ENCODE assay signal across 12 mouse cellular contexts in the genomic region with DNA sequence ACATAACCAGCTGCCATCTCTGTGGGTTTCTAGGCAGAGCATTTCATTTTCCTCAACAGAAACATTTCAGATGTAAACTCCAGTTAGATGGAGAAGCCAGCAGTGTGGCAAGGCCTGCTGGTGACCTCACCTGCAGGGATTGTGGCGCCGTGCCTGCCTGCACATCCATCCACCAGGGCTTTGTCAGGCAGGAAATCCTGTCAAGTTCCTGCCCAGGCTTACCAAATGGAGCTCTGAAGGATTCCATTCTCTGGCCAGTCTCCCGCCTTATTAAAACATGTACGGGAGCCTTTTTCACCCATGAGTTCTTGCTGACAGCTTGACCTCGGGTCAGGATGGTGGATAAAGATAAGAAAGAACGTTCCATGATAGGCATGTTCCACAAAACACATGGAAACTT. TPM values are rescaled to one million over a fixed set of nuclear protein-coding genes. Genes with fewer than 3 reads are reported as not detected.
DNase-seq lines count a peak whose midpoint lies in the region; ATAC-seq and TF ChIP-seq lines count a peak whose summit lies in the region.
"Had no signal": no experiment of that assay in that cellular context is flagged by ENCODE, and none has a peak within 500 bp of the region (broad histone marks: within the 10 kb centered on the region; RNA-seq: fewer than 3 reads in every experiment).

No protein-coding gene starts in this region.

- H3K4me1 ChIP-seq in heart, embryonic 13.5 days = peaks cover 9% of the 10 kb centered on the region
- H3K4me1 ChIP-seq in kidney, embryonic 14.5 days (ENCODE audit: control insufficient read depth, insufficient read depth, low read length) = 0 out of 2 replicates have a peak, but pooled peaks cover 3% of the 10 kb centered on the region
- no peaks in the 10 kb centered on the region for H3K4me1 ChIP-seq in hindbrain, embryonic 11.5 days (replicated peaks; ENCODE audit: control insufficient read depth, insufficient read depth, low read length)
- H3K4me1 ChIP-seq in hindbrain, postnatal 0 days (ENCODE audit: insufficient read depth, low read length) = no peaks in the 10 kb centered on the region

- no peaks in the 10 kb centered on the region for H3K36me3 ChIP-seq in heart, embryonic 13.5 days
- no peaks in the 10 kb centered on the region for H3K36me3 ChIP-seq in kidney, embryonic 14.5 days (ENCODE audit: control insufficient read depth, insufficient read depth, low read length)
- H3K36me3 ChIP-seq in hindbrain, embryonic 11.5 days (ENCODE audit: control insufficient read depth, insufficient read depth, low read length) = no peaks in the 10 kb centered on the region
- H3K36me3 ChIP-seq in hindbrain, postnatal 0 days (ENCODE audit: insufficient read depth, low read length) = no peaks in the 10 kb centered on the region

- no peaks in the 10 kb centered on the region for H3K27me3 ChIP-seq in heart, embryonic 13.5 days (replicated peaks)
- no peaks in the 10 kb centered on the region for H3K27me3 ChIP-seq in kidney, embryonic 14.5 days (ENCODE audit: control insufficient read depth, insufficient read depth, low read length)
- H3K27me3 ChIP-seq in hindbrain, embryonic 11.5 days (ENCODE audit: control insufficient read depth, insufficient read depth, low read length) = no peaks in the 10 kb centered on the region
- no peaks in the 10 kb centered on the region for H3K27me3 ChIP-seq in hindbrain, postnatal 0 days (ENCODE audit: insufficient read depth, low read length)

- no peak for TF ChIP-seq CTCF in gastrocnemius, adult 2 months (IDR thresholded peaks at IDR 0.05)
- no peak for TF ChIP-seq CTCF in hindbrain, postnatal 0 days (IDR thresholded peaks at IDR 0.05; ENCODE audit: low read depth)

- intact Hi-C loops in gastrocnemius, adult 2 months (cut with DNase I) = no loop called here

- H3K4me3 ChIP-seq in gastrocnemius, adult 2 months = no peak overlapping the region
- H3K4me3 ChIP-seq in heart, embryonic 13.5 days = no peak overlapping the region
- no peak overlapping the region for H3K4me3 ChIP-seq in kidney, embryonic 14.5 days (ENCODE audit: low read length)
- H3K4me3 ChIP-seq in hindbrain, embryonic 11.5 days (ENCODE audit: low read depth, low read length) = no peak overlapping the region
- no peak overlapping the region for H3K4me3 ChIP-seq in hindbrain, postnatal 0 days (ENCODE audit: low read length)
- H3K4me3 ChIP-seq: erythroblast, embryonic 14.5 days; left cerebral cortex, adult 2 months had no signal

- WGBS in heart, embryonic 13.5 days = 32% methylated on average over 6 of the region's 6 CpGs
- 61% methylated on average over 6 of the region's 6 CpGs for WGBS in kidney, embryonic 14.5 days
- 77% methylated on average over 6 of the region's 6 CpGs for WGBS in hindbrain, embryonic 11.5 days
- WGBS in hindbrain, postnatal 0 days = 82% methylated on average over 6 of the region's 6 CpGs

- no peaks in the 10 kb centered on the region for H3K9me3 ChIP-seq in heart, embryonic 13.5 days
- no peaks in the 10 kb centered on the region for H3K9me3 ChIP-seq in kidney, embryonic 14.5 days (ENCODE audit: control insufficient read depth, low read length)
- H3K9me3 ChIP-seq in hindbrain, embryonic 11.5 days (ENCODE audit: control insufficient read depth, low read length) = no peaks in the 10 kb centered on the region
- no peaks in the 10 kb centered on the region for H3K9me3 ChIP-seq in hindbrain, postnatal 0 days (ENCODE audit: low read length)

- no peak overlapping the region for H3K4me2 ChIP-seq in heart, embryonic 13.5 days
- no peak overlapping the region for H3K4me2 ChIP-seq in kidney, embryonic 14.5 days (replicated peaks; ENCODE audit: low read depth, low read length)
- H3K4me2 ChIP-seq in hindbrain, embryonic 11.5 days (replicated peaks; ENCODE audit: low read depth, low read length) = no peak overlapping the region
- no peak overlapping the region for H3K4me2 ChIP-seq in hindbrain, postnatal 0 days (ENCODE audit: low read depth, low read length)

- H3K27ac ChIP-seq in gastrocnemius, adult 2 months = peak overlapping the region; percentile 54
- 0 out of 2 replicates have a peak overlapping the region, but pooled peaks have one; percentile 1 for H3K27ac ChIP-seq in heart, embryonic 13.5 days (replicated peaks)
- peak overlapping the region; percentile 51; the same call in 1 of the 2 replicates for H3K27ac ChIP-seq in kidney, embryonic 14.5 days (ENCODE audit: low read depth, low read length)
- no peak overlapping the region for H3K27ac ChIP-seq in hindbrain, embryonic 11.5 days (ENCODE audit: low read depth, low read length)
- no peak overlapping the region for H3K27ac ChIP-seq in hindbrain, postnatal 0 days
- H3K27ac ChIP-seq: left cerebral cortex, adult 2 months had no signal

- ATAC-seq in heart, embryonic 13.5 days (ENCODE audit: extremely low read depth, insufficient number of reproducible peaks, low FRiP score, low TSS enrichment) = no peak
- peak; percentile 55; the same call in 1 of the 2 replicates for ATAC-seq in kidney, embryonic 14.5 days (ENCODE audit: low FRiP score, low TSS enrichment)
- no peak for ATAC-seq in hindbrain, embryonic 11.5 days (ENCODE audit: low FRiP score)
- no peak for ATAC-seq in hindbrain, postnatal 0 days
- ATAC-seq: liver, postnatal 0 days had no signal

- peak; percentile 31 for DNase-seq in gastrocnemius, adult 2 months
- no peak for DNase-seq in gastrocnemius, adult 18-20 months (ENCODE audit: low spot score)
- DNase-seq in lung, postnatal 14 days = peak; percentile 54
- DNase-seq in hindbrain, embryonic 11.5 days (ENCODE audit: low spot score) = no peak
- DNase-seq in cerebellum, postnatal 36 days = no peak
- no peak for DNase-seq in hindbrain, postnatal 0 days (ENCODE audit: low spot score)
- DNase-seq: liver, postnatal 0 days; thymus, adult 18-20 months had no signal

- no peak overlapping the region for H3K9ac ChIP-seq in heart, embryonic 13.5 days
- no peak overlapping the region for H3K9ac ChIP-seq in kidney, embryonic 14.5 days (ENCODE audit: low read depth, low read length)
- no peak overlapping the region for H3K9ac ChIP-seq in hindbrain, embryonic 11.5 days (ENCODE audit: low read depth, low read length)
- H3K9ac ChIP-seq in hindbrain, postnatal 0 days (replicated peaks; ENCODE audit: low read length) = no peak overlapping the region
- H3K9ac ChIP-seq: liver, postnatal 0 days had no signal

RNA-seq across cellular contexts. Expression of gene Arhgef26, which starts 36.7 kb away (rescaled TPM):
- total RNA-seq in gastrocnemius, adult 2 months (2021) = 1 to 10 TPM in 1 of 2 experiments, under 1 TPM in 1; 0.43 to 2.3 TPM
- total RNA-seq in gastrocnemius, adult 18-20 months (2021) = under 1 TPM; 0.53 to 0.62 TPM
- 4.6 and 4.9 TPM in 2 replicates for polyA plus RNA-seq in heart, embryonic 13.5 days (2015; fragmentation: Nextera tagmentation; extraction: Ambion mirVana)
- 8.5 and 11.4 TPM in 2 replicates for polyA plus RNA-seq in kidney, embryonic 14.5 days (2014; fragmentation: Nextera tagmentation; extraction: Ambion mirVana)
- 7.4 and 9.1 TPM in 2 replicates for polyA plus RNA-seq in hindbrain, embryonic 11.5 days (2014; fragmentation: Nextera tagmentation; extraction: Ambion mirVana)
- 31.3 TPM in 2 replicates for total RNA-seq in hindbrain, postnatal 0 days (2014; rRNA removed)
- 21.7 and 23.1 TPM in 2 replicates for polyA plus RNA-seq in hindbrain, postnatal 0 days (2015; fragmentation: Nextera tagmentation; extraction: Ambion mirVana)

Comparison
In these comparisons a context has a peak if more than half of its experiments do, and no peak if none do; other contexts are left out.
1. DNase-seq: peak in gastrocnemius, adult 2 months (single experiment) and lung, postnatal 14 days (single experiment); none in gastrocnemius, adult 18-20 months (single experiment), hindbrain, embryonic 11.5 days (single experiment), cerebellum, postnatal 36 days (0 of 2) and hindbrain, postnatal 0 days (single experiment).
2. H3K27ac ChIP-seq: peak in gastrocnemius, adult 2 months (single experiment), heart, embryonic 13.5 days (single experiment) and kidney, embryonic 14.5 days (single experiment); none in hindbrain, embryonic 11.5 days (single experiment) and hindbrain, postnatal 0 days (single experiment).